Mouse (Mus musculus) liver, embryonic 14.5 days (tissue): ENCODE results near the gene H2al1m. TPM values are rescaled to one million over a fixed set of nuclear protein-coding genes. Genes with fewer than 3 reads are reported as not detected.
"Not testable (repeated sequence)": the region's sequence is repeated elsewhere in the genome, so short reads cannot be mapped to it uniquely, and the experiment has no call there.

Experiments used
- ATAC-seq: fragments of 200-750 bp; cut with Nextera tagmentation; 2 replicates; pipeline ENCODE4 v1.8.0; 2017; ENCODE audit warnings: moderate number of reproducible peaks, mild to moderate bottlenecking, moderate library complexity; ENCODE audit not compliant: insufficient read depth
- DNase-seq, 3 experiments: peaks; one replicate each; pipeline ENCODE4 v3.0.0-alpha.2; 2012 to 2013; ENCODE audit warnings: low read depth in 3 of 3, low spot score in 3 of 3
- H3K27ac ChIP-seq: fragments of 300-500 bp; sonication (generic); 2 replicates; pipeline ENCODE4 v1.5.1; 2014; ENCODE audit warnings: moderate library complexity, mild to moderate bottlenecking, control low read depth, inconsistent platforms
- H3K27me3 ChIP-seq: fragments of 300-500 bp; sonication (generic); 2 replicates; pipeline ENCODE4 v1.6.1; 2014; ENCODE audit warnings: mild to moderate bottlenecking, low read length, moderate library complexity; ENCODE audit not compliant: control insufficient read depth, insufficient read depth
- H3K36me3 ChIP-seq: fragments of 300-500 bp; sonication (generic); replicated peaks from 2 replicates; pipeline ENCODE4 v1.6.1; 2014; ENCODE audit warnings: low read depth; ENCODE audit not compliant: control insufficient read depth, insufficient read depth
- H3K4me1 ChIP-seq, 2 experiments: fragments of 200-500 bp in 1 of 2; fragments of 300-500 bp in 1 of 2; sonication (generic) in 1 of 2; replicated peaks; 2 replicates each; pipeline ENCODE4 v1.6.1; 2012 to 2014; ENCODE audit warnings: antibody characterized with exemption in 1 of 2, inconsistent platforms in 1 of 2, low read length in 1 of 2; ENCODE audit not compliant: control insufficient read depth in 2 of 2, insufficient read depth in 2 of 2
- H3K4me2 ChIP-seq: fragments of 300-500 bp; sonication (generic); 2 replicates; pipeline ENCODE4 v1.6.1; 2014; ENCODE audit warnings: low read depth, mild to moderate bottlenecking, control low read depth, moderate library complexity
- H3K4me3 ChIP-seq, 2 experiments: fragments of 200-500 bp in 1 of 2; fragments of 300-500 bp in 1 of 2; sonication (generic) in 1 of 2; 2 replicates each; pipeline ENCODE4 v1.5.1; 2012 to 2014; ENCODE audit warnings: low read depth in 2 of 2, low read length in 2 of 2, mild to moderate bottlenecking in 2 of 2, control low read depth in 1 of 2, inconsistent platforms in 1 of 2, moderate library complexity in 1 of 2; ENCODE audit not compliant: insufficient read depth in 1 of 2
- H3K9ac ChIP-seq: fragments of 300-500 bp; sonication (generic); replicated peaks from 2 replicates; pipeline ENCODE4 v1.6.1; 2014; ENCODE audit warnings: mild to moderate bottlenecking, control low read depth, moderate library complexity
- H3K9me3 ChIP-seq: fragments of 300-500 bp; sonication (generic); 2 replicates; pipeline ENCODE4 v1.6.1; 2016; ENCODE audit warnings: low read length, mixed read lengths; ENCODE audit not compliant: control insufficient read depth
- CTCF ChIP-seq: IDR thresholded peaks from 2 replicates; pipeline ENCODE4 v1.5.1; 2016; ENCODE audit warnings: antibody characterized with exemption, low read depth, control low read depth
- WGBS: fragments of 180-500 bp; shearing (Covaris S2); extraction: QIAGEN DNeasy Blood & Tissue Kit; methylation state at CpG from one replicate; pipeline ENCODE4 v1.1.7; 2014; ENCODE audit not compliant: insufficient replicate concordance; 5-methylcytosine and 5-hydroxymethylcytosine counted together
- polyA plus RNA-seq, 2 experiments: library from polyadenylated mRNA; depleted of rRNA in 1 of 2; stranded (reverse) in 1 of 2; unstranded in 1 of 2; fragments of >200 nt; fragmentation: Nextera tagmentation in 1 of 2; extraction: Ambion mirVana in 1 of 2; gene quantifications; 2 replicates each; pipeline versions ENCODE4 v1.2.1 to v1.2.3; 2012 to 2014

The H2al1m gene
- polyA plus RNA-seq, 2 experiments, result 1.8 to 2.2 TPM

DNA sequence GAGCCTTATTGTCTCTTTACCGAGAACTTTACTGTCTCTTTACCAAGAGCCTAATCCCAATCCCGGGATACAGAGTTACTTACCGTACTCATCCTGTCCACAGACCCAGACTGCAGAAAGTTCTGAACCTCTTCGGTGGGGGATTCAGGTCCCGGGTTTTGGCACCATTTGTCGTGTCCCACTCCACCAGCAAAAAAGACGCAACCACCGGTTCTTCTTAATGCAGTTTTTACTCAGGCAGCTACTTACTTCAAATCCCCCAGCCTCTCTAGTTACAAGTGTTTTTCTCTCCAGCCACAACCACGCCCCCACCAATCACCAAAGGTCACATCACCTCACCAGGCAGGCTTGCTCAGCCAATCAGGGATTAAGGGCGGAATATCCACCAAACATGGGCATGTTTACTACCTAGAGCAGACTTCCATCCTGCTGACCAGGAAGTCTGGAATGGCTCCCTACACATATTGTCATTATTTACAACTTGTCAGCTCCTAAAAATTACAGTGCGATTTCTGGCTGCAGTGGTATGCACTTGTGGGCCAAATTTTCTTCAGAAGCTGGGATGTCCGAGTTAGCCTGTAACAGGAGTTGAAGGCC, 48.9 kb downstream of the H2al1m start:
- not testable (repeated sequence) for H3K27me3 ChIP-seq, H3K9me3 ChIP-seq, ATAC-seq, H3K27ac ChIP-seq, H3K9ac ChIP-seq, H3K4me1 ChIP-seq, H3K4me2 ChIP-seq, H3K36me3 ChIP-seq
- H3K4me3 ChIP-seq, result peak overlapping the region; percentile 4 to 37; a peak in 1 of 4 replicates
- WGBS, result 75% methylated on average over 12 of the region's 12 CpGs
- peak in 1 of 3 experiments; percentile 2 for DNase-seq

DNA sequence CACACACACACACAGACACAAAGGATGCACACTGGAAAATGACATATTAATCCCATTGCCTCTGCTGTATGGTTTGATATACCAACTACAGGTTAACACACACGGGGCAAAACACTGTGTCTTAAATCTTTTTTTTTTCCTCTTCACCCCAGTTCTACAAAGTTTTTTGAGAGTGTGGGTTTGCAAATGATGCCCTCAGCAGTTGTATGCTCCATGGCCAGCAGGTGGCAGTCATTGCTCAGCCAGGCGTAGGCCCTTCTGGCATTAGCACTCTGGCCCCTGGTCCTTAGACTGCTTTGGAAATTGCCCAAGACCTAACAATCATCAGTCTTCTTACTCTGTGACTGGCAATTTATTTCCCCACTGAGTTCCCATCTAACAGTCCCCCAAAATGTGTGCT, 49.5 kb downstream of the H2al1m start:
- not testable (repeated sequence) for H3K4me2 ChIP-seq, H3K9ac ChIP-seq, H3K27ac ChIP-seq, H3K4me3 ChIP-seq, ATAC-seq, H3K4me1 ChIP-seq, H3K27me3 ChIP-seq, DNase-seq, H3K9me3 ChIP-seq, H3K36me3 ChIP-seq
- WGBS, result 15% methylated on average over 1 of the region's 2 CpGs
- peak; percentile 55 for TF ChIP-seq CTCF

Other genes with a start within 250 kb of the H2al1m start
- not detected in 2 replicates for gene Fthl17f, start 220.7 kb upstream of the H2al1m start, polyA plus RNA-seq (2012; rRNA removed)
- not detected in 2 replicates for gene Fthl17f, start 220.7 kb upstream of the H2al1m start, polyA plus RNA-seq (2014; fragmentation: Nextera tagmentation; extraction: Ambion mirVana)
- not detected in 2 replicates for gene 4930402K13Rik, start 179.2 kb upstream of the H2al1m start, polyA plus RNA-seq (2012; rRNA removed)
- not detected in 2 replicates for gene 4930402K13Rik, start 179.2 kb upstream of the H2al1m start, polyA plus RNA-seq (2014; fragmentation: Nextera tagmentation; extraction: Ambion mirVana)
- 0.02 and 0.08 TPM in 2 replicates for gene Lancl3, start 83.9 kb upstream of the H2al1m start, polyA plus RNA-seq (2012; rRNA removed)
- gene Lancl3, start 83.9 kb upstream of the H2al1m start, polyA plus RNA-seq (2014; fragmentation: Nextera tagmentation; extraction: Ambion mirVana), result 0.13 and 0.20 TPM in 2 replicates
- gene Gm14862, start 26.9 kb upstream of the H2al1m start, polyA plus RNA-seq (2012; rRNA removed), result 0.41 and 1.5 TPM in 2 replicates
- 4.4 and 5.3 TPM in 2 replicates for gene Gm14862, start 26.9 kb upstream of the H2al1m start, polyA plus RNA-seq (2014; fragmentation: Nextera tagmentation; extraction: Ambion mirVana)
- gene Xk, start 11.0 kb upstream of the H2al1m start, polyA plus RNA-seq (2012; rRNA removed), result 16.9 and 18.2 TPM in 2 replicates
- 21.6 and 23.5 TPM in 2 replicates for gene Xk, start 11.0 kb upstream of the H2al1m start, polyA plus RNA-seq (2014; fragmentation: Nextera tagmentation; extraction: Ambion mirVana)
- gene H2al1k, start 66.9 kb downstream of the H2al1m start, polyA plus RNA-seq (2012; rRNA removed), result not detected in 2 replicates
- not detected in 2 replicates for gene H2al1k, start 66.9 kb downstream of the H2al1m start, polyA plus RNA-seq (2014; fragmentation: Nextera tagmentation; extraction: Ambion mirVana)
- gene Cybb, start 204.0 kb downstream of the H2al1m start, polyA plus RNA-seq (2012; rRNA removed), result 1.7 and 2.8 TPM in 2 replicates
- 9.2 and 9.3 TPM in 2 replicates for gene Cybb, start 204.0 kb downstream of the H2al1m start, polyA plus RNA-seq (2014; fragmentation: Nextera tagmentation; extraction: Ambion mirVana)